Mouse (Mus musculus) heart, adult 2 months (tissue): ENCODE data around the gene Pnkp. TPM values are rescaled to one million over a fixed set of nuclear protein-coding genes. Genes with fewer than 3 reads are reported as not detected.

Source experiments
- DNase-seq, 2 experiments: peaks; one replicate each; pipeline ENCODE4 v3.0.0; 2021
- H3K27ac ChIP-seq: fragments of 200-600 bp; 2 replicates; pipeline ENCODE4 v1.8.1; 2022
- H3K27me3 ChIP-seq: fragments of 200-500 bp; 2 replicates; pipeline ENCODE4 v1.6.1; 2012; ENCODE audit warnings: mild to moderate bottlenecking, low read length, inconsistent platforms, mixed read lengths; ENCODE audit not compliant: control insufficient read depth, insufficient read depth
- H3K36me3 ChIP-seq: fragments of 200-500 bp; 2 replicates; pipeline ENCODE4 v1.6.1; 2012; ENCODE audit warnings: low read length, inconsistent platforms; ENCODE audit not compliant: control insufficient read depth, insufficient read depth
- H3K4me1 ChIP-seq: fragments of 200-500 bp; 2 replicates; pipeline ENCODE4 v1.6.1; 2011; ENCODE audit warnings: low read length; ENCODE audit not compliant: control insufficient read depth, insufficient read depth
- H3K4me3 ChIP-seq: fragments of 200-600 bp; 2 replicates; pipeline ENCODE4 v1.8.1; 2022
- H3K79me2 ChIP-seq: fragments of 200-500 bp; replicated peaks from 2 replicates; pipeline ENCODE4 v1.6.1; 2012; ENCODE audit warnings: mild to moderate bottlenecking, inconsistent platforms, low read length, moderate library complexity, mixed read lengths; ENCODE audit not compliant: control insufficient read depth, insufficient read depth
- H3K9ac ChIP-seq: fragments of 200-500 bp; 2 replicates; pipeline ENCODE4 v1.6.1; 2012; ENCODE audit warnings: low read depth, mild to moderate bottlenecking, control low read depth, inconsistent platforms, low read length, mixed read lengths
- CTCF ChIP-seq: fragments of 200-600 bp; IDR thresholded peaks from 2 replicates; pipeline ENCODE4 v1.8.1; 2022; ENCODE audit warnings: antibody characterized with exemption, mild to moderate bottlenecking, moderate library complexity
- EP300 ChIP-seq: fragments of 200-500 bp; IDR thresholded peaks from 2 replicates; pipeline ENCODE4 v1.6.1; 2011; ENCODE audit warnings: low read depth, low read length, control low read depth; ENCODE audit not compliant: insufficient read depth
- POLR2A ChIP-seq: fragments of 200-500 bp; IDR thresholded peaks from 2 replicates; pipeline ENCODE4 v1.6.1; 2011; ENCODE audit warnings: mild to moderate bottlenecking, low read depth, low read length, control low read depth; ENCODE audit not compliant: insufficient read depth
- WGBS: fragments of 180-500 bp; shearing (Covaris S2); methylation state at CpG from one replicate; pipeline ENCODE4 v1.1.7; 2018; 5-methylcytosine and 5-hydroxymethylcytosine counted together
- intact Hi-C: fragments of 180-260 bp; cut with DNase I; formaldehyde crosslinking; loops from one replicate; pipeline ENCODE4 v1.15.1; 2025
- polyA plus RNA-seq: library from polyadenylated mRNA; depleted of rRNA; stranded (reverse); fragments of >200 nt; gene quantifications from 2 replicates; pipeline ENCODE4 v1.2.3, GENCODE M21; 2012
- total RNA-seq, 2 experiments: library from RNA; stranded (reverse); gene quantifications; 2 replicates each; pipeline ENCODE4 v1.2.3; 2021

Gene Pnkp
- total and polyA plus RNA-seq, 3 experiments = 15.3 to 20.2 (median 19.6) TPM

- Histone ChIP-seq H3K79me2 (peaks cover 6% of the 10 kb centered on the region), H3K27me3 (no peaks in the 10 kb centered on the region), H3K4me1 (peaks cover 18% of the 10 kb centered on the region), H3K27ac (peak overlapping the region; percentile 47), H3K36me3 (no peaks in the 10 kb centered on the region), H3K4me3 (peak overlapping the region; percentile 84), H3K9ac (no peak overlapping the region)
- intact Hi-C loops = loop anchor here (2.0 kb wide), 1 partner anchor 76 kb away; the partner anchor contains the start of genes Atf5, Il4i1 and Nup62
- 20% methylated on average over 8 of the region's 8 CpGs for WGBS
- no peak for TF ChIP-seq CTCF
- no peak for TF ChIP-seq POLR2A
- no peak for TF ChIP-seq EP300
- no peak for DNase-seq
Observed at GRCm38 (mm10) chr7:44893197-44893596, 36.3 kb downstream of the Pnkp start.

GRCm38 (mm10) chr7:44894175-44894574, 37.2 kb downstream of the Pnkp start:
- 87% methylated on average over 3 of the region's 3 CpGs for WGBS
- Histone ChIP-seq H3K79me2 (peaks cover 6% of the 10 kb centered on the region), H3K36me3 (no peaks in the 10 kb centered on the region), H3K4me1 (peaks cover 15% of the 10 kb centered on the region), H3K27ac (no peak overlapping the region), H3K4me3 (no peak overlapping the region), H3K27me3 (no peaks in the 10 kb centered on the region), H3K9ac (no peak overlapping the region)
- DNase-seq = no peak
- intact Hi-C loops = no loop called here
- no peak for TF ChIP-seq CTCF
- TF ChIP-seq POLR2A = no peak
- TF ChIP-seq EP300 = no peak

- WGBS = 51% methylated on average over 7 of the region's 7 CpGs
Observed at GRCm38 (mm10) chr7:44895206-44895592, 38.3 kb downstream of the Pnkp start.

GRCm38 (mm10) chr7:44895593-44896434, 38.9 kb downstream of the Pnkp start, which contains the start of gene Fuz:
Fuz (plus strand) TSS chr7:44896079.
- TF ChIP-seq EP300 (peak; percentile 33; the same call in 1 of the 2 replicates), POLR2A (peak; percentile 61), CTCF (peak; percentile 87)
- intact Hi-C loops = loop anchor here (2.0 to 5.0 kb wide), 2 partner anchors 33 to 39 kb away; partner anchors contain the start of genes Ap2a1 and Pnkp
- WGBS = under 1% methylated on average over 34 of the region's 34 CpGs
- peak within 1 kb of the TSS; percentile 91 for H3K27ac ChIP-seq
- peak; percentile 91 to 93 for DNase-seq
- H3K79me2 ChIP-seq = peaks cover 3% of the 10 kb centered on the region
- H3K4me1 ChIP-seq = peaks cover 12% of the 10 kb centered on the region
- H3K9ac ChIP-seq = peak within 1 kb of the TSS; percentile 81
- H3K27me3 ChIP-seq = no peaks in the 10 kb centered on the region
- H3K4me3 ChIP-seq = peak within 1 kb of the TSS; percentile 85
- H3K36me3 ChIP-seq = no peaks in the 10 kb centered on the region

More at GRCm38 (mm10) chr7:44895206-44895592, 38.3 kb downstream of the Pnkp start:
- H3K27me3 ChIP-seq = no peaks in the 10 kb centered on the region
- DNase-seq = no peak
- intact Hi-C loops = loop anchor here (5.0 kb wide), 1 partner anchor 38 kb away; the partner anchor contains the start of gene Pnkp
- H3K9ac ChIP-seq = no peak overlapping the region
- H3K36me3 ChIP-seq = no peaks in the 10 kb centered on the region
- peaks cover 6% of the 10 kb centered on the region for H3K79me2 ChIP-seq
- TF ChIP-seq POLR2A (no peak), EP300 (no peak), CTCF (no peak)
- H3K27ac ChIP-seq = peak overlapping the region; percentile 91
- H3K4me1 ChIP-seq = peaks cover 15% of the 10 kb centered on the region
- peak overlapping the region; percentile 85 for H3K4me3 ChIP-seq

- Histone ChIP-seq H3K27ac (peak overlapping the region; percentile 91), H3K36me3 (no peaks in the 10 kb centered on the region), H3K79me2 (peaks cover 3% of the 10 kb centered on the region), H3K9ac (peak overlapping the region; percentile 81), H3K27me3 (no peaks in the 10 kb centered on the region), H3K4me1 (peaks cover 8% of the 10 kb centered on the region), H3K4me3 (peak overlapping the region; percentile 85)
- peak in 1 of 2 experiments; percentile 46 for DNase-seq
- WGBS = 19% methylated on average over 10 of the region's 10 CpGs
- intact Hi-C loops = loop anchor here (2.0 to 5.0 kb wide), 2 partner anchors 32 to 39 kb away; partner anchors contain the start of genes Ap2a1 and Pnkp
- no peak for TF ChIP-seq CTCF
- no peak for TF ChIP-seq EP300
- no peak for TF ChIP-seq POLR2A
Observed at GRCm38 (mm10) chr7:44896499-44896898, 39.6 kb downstream of the Pnkp start.

- H3K27ac ChIP-seq = no peak overlapping the region
- no peak for DNase-seq
- peaks cover 7% of the 10 kb centered on the region for H3K4me1 ChIP-seq
- TF ChIP-seq CTCF (peak; percentile 49), POLR2A (no peak)
- H3K79me2 ChIP-seq = no peaks in the 10 kb centered on the region
- no peaks in the 10 kb centered on the region for H3K27me3 ChIP-seq
- intact Hi-C loops = loop anchor here (5.0 kb wide), 1 partner anchor 41 kb away; the partner anchor contains the start of gene Pnkp
- H3K4me3 ChIP-seq = no peak overlapping the region
- no peaks in the 10 kb centered on the region for H3K36me3 ChIP-seq
- WGBS = 35% methylated on average over 19 of the region's 19 CpGs
- H3K9ac ChIP-seq = no peak overlapping the region
Observed at GRCm38 (mm10) chr7:44898607-44899006, 41.7 kb downstream of the Pnkp start.
